32 mouse cellular contexts compared by ENCODE assay signal in genomic region chr6:62055276-62055675, GRCm38 (mm10).
"Had no signal": no experiment of that assay in that cellular context is flagged by ENCODE, and none has a peak within 500 bp of the region (broad histone marks: within the 10 kb centered on the region; RNA-seq: fewer than 3 reads in every experiment).

No protein-coding gene starts in this region.

- H3K36me3 ChIP-seq: limb, embryonic 10.5 days; limb, embryonic 12.5 days; limb, embryonic 13.5 days; limb, embryonic 15.5 days; liver, embryonic 12.5 days; liver, embryonic 13.5 days; liver, embryonic 15.5 days; lung, embryonic 15.5 days; midbrain, embryonic 10.5 days; midbrain, embryonic 12.5 days; midbrain, embryonic 13.5 days; midbrain, embryonic 15.5 days had no signal

- H3K9ac ChIP-seq: limb, embryonic 12.5 days; limb, embryonic 13.5 days; limb, embryonic 15.5 days; liver, embryonic 12.5 days; liver, embryonic 13.5 days; liver, embryonic 14.5 days; liver, embryonic 15.5 days; liver, postnatal 0 days; lung, embryonic 14.5 days; lung, embryonic 15.5 days; midbrain, embryonic 12.5 days; midbrain, embryonic 13.5 days; midbrain, embryonic 15.5 days had no signal

- H3K9me3 ChIP-seq: limb, embryonic 10.5 days; limb, embryonic 12.5 days; limb, embryonic 13.5 days; limb, embryonic 15.5 days; liver, embryonic 12.5 days; liver, embryonic 13.5 days; liver, embryonic 15.5 days; lung, embryonic 15.5 days; megakaryocyte, embryonic 14.5 days; midbrain, embryonic 10.5 days; midbrain, embryonic 12.5 days; midbrain, embryonic 13.5 days; midbrain, embryonic 15.5 days had no signal

- DNase-seq: left cerebral cortex, postnatal 4 days; liver; liver, embryonic 13.5 days; liver, postnatal 0 days; lung, adult 18-20 months; lung, adult 2 months; lung, embryonic 14.5 days; lung, postnatal 10 days; lung, postnatal 14 days; lung, postnatal 36 days; lung, postnatal 4 days; midbrain, embryonic 14.5 days had no signal

- H3K27me3 ChIP-seq: limb, embryonic 12.5 days; limb, embryonic 13.5 days; limb, embryonic 15.5 days; liver, embryonic 12.5 days; liver, embryonic 13.5 days; liver, embryonic 15.5 days; lung, embryonic 15.5 days; megakaryocyte, embryonic 14.5 days; midbrain, embryonic 12.5 days; midbrain, embryonic 13.5 days; midbrain, embryonic 15.5 days had no signal

- H3K4me3 ChIP-seq: left cerebral cortex, adult 2 months; limb, embryonic 10.5 days; limb, embryonic 12.5 days; limb, embryonic 13.5 days; limb, embryonic 15.5 days; liver, embryonic 12.5 days; liver, embryonic 13.5 days; liver, embryonic 15.5 days; lung, embryonic 15.5 days; megakaryocyte, embryonic 14.5 days; midbrain, embryonic 10.5 days; midbrain, embryonic 12.5 days; midbrain, embryonic 13.5 days; midbrain, embryonic 15.5 days; myocyte had no signal

- H3K4me1 ChIP-seq: limb, embryonic 10.5 days; limb, embryonic 12.5 days; limb, embryonic 13.5 days; limb, embryonic 15.5 days; liver, embryonic 12.5 days; liver, embryonic 13.5 days; liver, embryonic 15.5 days; lung, embryonic 15.5 days; megakaryocyte, embryonic 14.5 days; midbrain, embryonic 10.5 days; midbrain, embryonic 12.5 days; midbrain, embryonic 13.5 days; midbrain, embryonic 15.5 days had no signal

- H3K4me2 ChIP-seq: limb, embryonic 12.5 days; limb, embryonic 13.5 days; limb, embryonic 15.5 days; liver, embryonic 11.5 days; liver, embryonic 12.5 days; liver, embryonic 13.5 days; liver, embryonic 15.5 days; lung, embryonic 14.5 days; lung, embryonic 15.5 days; midbrain, embryonic 11.5 days; midbrain, embryonic 12.5 days; midbrain, embryonic 13.5 days; midbrain, embryonic 15.5 days had no signal

- ATAC-seq: liver, embryonic 12.5 days; liver, postnatal 0 days; lung, postnatal 0 days; midbrain, embryonic 13.5 days; midbrain, embryonic 15.5 days; midbrain, embryonic 16.5 days had no signal

- H3K27ac ChIP-seq: left cerebral cortex, adult 2 months; limb, embryonic 10.5 days; limb, embryonic 12.5 days; limb, embryonic 13.5 days; limb, embryonic 15.5 days; liver, embryonic 12.5 days; liver, embryonic 13.5 days; liver, embryonic 14.5 days; liver, embryonic 15.5 days; lung, embryonic 15.5 days; macrophage; midbrain, embryonic 10.5 days; midbrain, embryonic 12.5 days; midbrain, embryonic 13.5 days; midbrain, embryonic 15.5 days had no signal
